Mouse (Mus musculus) stomach, embryonic 15.5 days (tissue): Measurements from ENCODE around the gene Tnfaip8l2. TPM values are rescaled to one million over a fixed set of nuclear protein-coding genes. Genes with fewer than 3 reads are reported as not detected.

Experiments used
- ATAC-seq: fragments of 200-750 bp; cut with Nextera tagmentation; 2 replicates; pipeline ENCODE4 v1.8.0; 2017; ENCODE audit warnings: low read depth, moderate number of reproducible peaks, moderate TSS enrichment; ENCODE audit not compliant: insufficient read depth, low FRiP score
- H3K27ac ChIP-seq: fragments of 300-500 bp; sonication (generic); 2 replicates; pipeline ENCODE4 v1.5.1; 2015; ENCODE audit warnings: mild to moderate bottlenecking, inconsistent platforms
- H3K27me3 ChIP-seq: fragments of 300-500 bp; sonication (generic); replicated peaks from 2 replicates; pipeline ENCODE4 v1.6.1; 2015; ENCODE audit warnings: inconsistent platforms
- H3K36me3 ChIP-seq: fragments of 300-500 bp; sonication (generic); 2 replicates; pipeline ENCODE4 v1.6.1; 2015; ENCODE audit warnings: inconsistent platforms
- H3K4me1 ChIP-seq: fragments of 300-500 bp; sonication (generic); 2 replicates; pipeline ENCODE4 v1.6.1; 2015; ENCODE audit warnings: inconsistent platforms
- H3K4me2 ChIP-seq: fragments of 300-500 bp; sonication (generic); 2 replicates; pipeline ENCODE4 v1.6.1; 2015; ENCODE audit warnings: mild to moderate bottlenecking, inconsistent platforms
- H3K4me3 ChIP-seq: fragments of 300-500 bp; sonication (generic); replicated peaks from 2 replicates; pipeline ENCODE4 v1.5.1; 2015; ENCODE audit warnings: inconsistent platforms
- H3K9ac ChIP-seq: fragments of 300-500 bp; sonication (generic); 2 replicates; pipeline ENCODE4 v1.6.1; 2015; ENCODE audit warnings: inconsistent platforms
- H3K9me3 ChIP-seq: fragments of 300-500 bp; sonication (generic); 2 replicates; pipeline ENCODE4 v1.6.1; 2016; ENCODE audit warnings: inconsistent platforms
- WGBS: fragments of 180-500 bp; shearing (Covaris S2); methylation state at CpG from one replicate; pipeline ENCODE4 v1.1.7; 2015; 5-methylcytosine and 5-hydroxymethylcytosine counted together
- polyA plus RNA-seq: library from polyadenylated mRNA; unstranded; fragments of >200 nt; fragmentation: Nextera tagmentation; extraction: Ambion mirVana; gene quantifications from 2 replicates; pipeline ENCODE4 v1.2.1, GENCODE M21; 2015

Gene Tnfaip8l2
- polyA plus RNA-seq, 1 experiment from 2014 or later: 6.7 TPM

DNA sequence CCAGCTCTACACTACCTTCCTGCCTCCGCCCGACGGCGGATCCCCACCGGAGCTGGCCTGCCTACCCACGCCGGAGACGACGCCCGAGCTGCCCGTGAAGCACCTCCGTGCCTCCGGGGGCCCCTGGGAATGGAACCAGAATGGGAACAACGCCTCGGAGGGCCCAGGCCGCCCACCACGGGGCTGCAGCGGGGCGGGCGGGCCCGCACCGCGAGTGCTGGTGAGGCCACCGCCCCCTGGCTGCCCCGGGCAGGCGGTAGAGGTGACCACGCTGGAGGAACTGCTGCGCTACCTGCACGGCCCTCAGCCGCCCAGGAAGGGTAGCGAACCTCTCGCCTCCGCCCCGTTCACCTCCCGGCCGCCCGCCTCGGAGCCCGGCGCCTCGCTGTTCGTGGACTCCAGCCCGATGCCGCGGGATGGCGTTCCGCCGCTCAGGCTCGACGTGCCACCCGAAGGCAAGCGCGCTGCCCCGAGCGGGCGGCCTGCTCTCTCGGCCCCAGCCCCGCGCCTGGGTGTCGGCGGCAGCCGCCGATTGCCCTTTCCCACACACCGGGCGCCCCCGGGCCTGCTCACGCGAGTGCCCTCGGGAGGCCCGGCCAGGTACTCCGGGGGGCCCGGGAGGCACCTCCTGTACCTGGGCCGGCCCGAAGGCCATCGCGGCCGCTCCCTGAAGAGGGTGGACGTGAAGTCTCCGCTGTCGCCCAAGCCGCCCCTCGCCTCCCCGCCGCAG is 30.5 kb upstream of the Tnfaip8l2 start:
- H3K27me3 ChIP-seq: peaks cover 29% of the 10 kb centered on the region
- ATAC-seq: no peak
- 39% methylated on average over 83 of the region's 84 CpGs for WGBS
- peak overlapping the region; percentile 29 for H3K4me3 ChIP-seq
- H3K4me1 ChIP-seq: peaks cover 12% of the 10 kb centered on the region
- peaks cover 26% of the 10 kb centered on the region for H3K36me3 ChIP-seq
- H3K9ac ChIP-seq: no peak overlapping the region
- H3K4me2 ChIP-seq: peak overlapping the region; percentile 59
- H3K9me3 ChIP-seq: no peaks in the 10 kb centered on the region
- no peak overlapping the region for H3K27ac ChIP-seq

DNA sequence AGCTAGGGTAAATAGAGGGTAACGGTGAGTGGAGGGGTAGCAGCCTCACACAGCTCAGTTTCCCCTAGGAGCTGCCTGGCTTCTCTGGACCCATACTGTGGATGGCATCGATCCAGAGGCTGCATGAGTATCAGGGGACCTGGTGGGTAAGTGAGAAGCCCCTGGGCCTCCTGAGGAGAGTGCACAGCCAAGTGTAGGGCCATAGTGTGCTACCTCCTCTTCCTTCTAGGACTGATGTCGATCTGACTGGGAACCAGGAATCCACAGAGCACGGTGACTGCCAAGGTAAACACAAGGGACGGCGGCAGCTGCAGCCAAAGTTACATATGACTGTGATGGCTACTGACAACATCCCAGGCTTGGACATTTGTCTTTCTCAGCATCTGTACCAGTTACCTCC is 28.9 kb upstream of the Tnfaip8l2 start:
- WGBS: 73% methylated on average over 6 of the region's 6 CpGs
- no peak for ATAC-seq
- Histone ChIP-seq H3K4me1 (peaks cover 12% of the 10 kb centered on the region), H3K4me3 (no peak overlapping the region), H3K27ac (no peak overlapping the region), H3K9ac (no peak overlapping the region), H3K9me3 (no peaks in the 10 kb centered on the region), H3K36me3 (peaks cover 29% of the 10 kb centered on the region), H3K4me2 (no peak overlapping the region), H3K27me3 (peaks cover 29% of the 10 kb centered on the region)

DNA sequence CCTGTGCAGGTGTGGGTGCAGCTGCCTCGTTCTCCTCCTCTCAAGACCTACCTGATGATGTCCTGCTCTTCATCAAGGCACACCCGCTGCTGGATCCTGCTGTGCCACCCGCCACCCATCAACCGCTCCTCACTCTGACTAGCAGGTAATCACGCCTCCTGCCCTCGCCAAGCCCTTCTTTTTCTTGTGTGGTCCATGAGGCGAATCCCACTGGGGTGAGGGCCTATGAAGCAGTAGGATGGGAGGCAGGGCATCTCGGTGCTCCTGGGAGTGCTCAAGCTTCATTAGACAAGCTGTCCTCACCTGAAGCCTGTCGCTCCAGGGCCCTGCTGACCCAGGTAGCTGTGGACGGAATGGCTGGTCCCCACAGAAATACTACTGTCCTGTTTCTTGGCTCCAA is 27.8 kb upstream of the Tnfaip8l2 start:
- peaks cover 29% of the 10 kb centered on the region for H3K27me3 ChIP-seq
- peaks cover 32% of the 10 kb centered on the region for H3K36me3 ChIP-seq
- WGBS: 88% methylated on average over 10 of the region's 10 CpGs
- H3K4me3 ChIP-seq: no peak overlapping the region
- H3K9ac ChIP-seq: no peak overlapping the region
- peaks cover 12% of the 10 kb centered on the region for H3K4me1 ChIP-seq
- H3K4me2 ChIP-seq: no peak overlapping the region
- no peak overlapping the region for H3K27ac ChIP-seq
- no peaks in the 10 kb centered on the region for H3K9me3 ChIP-seq
- ATAC-seq: no peak

DNA sequence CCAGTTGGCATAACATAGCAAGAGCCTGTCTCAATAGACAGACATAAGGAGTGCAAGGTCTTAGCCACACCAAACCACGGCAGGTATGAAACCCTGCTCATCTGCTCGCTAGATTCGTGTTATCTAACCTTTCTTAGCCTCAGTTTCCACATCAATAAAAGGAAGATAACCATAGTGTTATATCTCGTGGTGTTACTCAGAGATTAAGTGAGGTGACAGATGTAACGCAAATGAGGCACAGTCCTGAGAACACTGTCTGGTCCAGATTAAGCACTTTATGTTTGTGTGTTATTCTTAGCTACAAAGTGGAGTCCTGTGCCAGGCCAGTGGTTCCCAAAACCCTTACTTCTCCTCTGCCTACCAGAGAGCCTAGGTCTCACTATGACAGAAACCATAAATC is 22.7 kb upstream of the Tnfaip8l2 start:
- no peak overlapping the region for H3K27ac ChIP-seq
- no peak overlapping the region for H3K9ac ChIP-seq
- no peak for ATAC-seq
- no peak overlapping the region for H3K4me2 ChIP-seq
- no peaks in the 10 kb centered on the region for H3K27me3 ChIP-seq
- peaks cover 14% of the 10 kb centered on the region; the same call in 1 of the 2 replicates for H3K36me3 ChIP-seq
- peaks cover 32% of the 10 kb centered on the region for H3K4me1 ChIP-seq
- 73% methylated on average over 5 of the region's 5 CpGs for WGBS
- H3K9me3 ChIP-seq: no peaks in the 10 kb centered on the region
- H3K4me3 ChIP-seq: no peak overlapping the region

DNA sequence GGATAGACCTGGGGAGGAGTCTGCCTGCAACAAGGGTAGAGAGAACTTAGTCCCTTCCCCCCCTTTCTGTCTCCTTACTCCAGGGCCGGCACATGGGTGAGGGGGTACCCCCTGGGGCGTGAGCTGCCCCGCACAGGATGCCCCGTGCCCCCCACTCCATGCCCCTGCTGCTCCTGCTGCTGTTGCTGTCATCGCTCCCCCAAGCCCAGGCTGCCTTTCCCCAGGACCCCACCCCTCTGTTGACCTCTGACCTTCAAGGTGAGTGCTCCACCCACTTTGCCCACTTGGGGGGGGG is 22.0 kb upstream of the Tnfaip8l2 start:
- H3K27ac ChIP-seq: no peak overlapping the region
- H3K27me3 ChIP-seq: no peaks in the 10 kb centered on the region
- H3K36me3 ChIP-seq: peaks cover 10% of the 10 kb centered on the region; the same call in 1 of the 2 replicates
- WGBS: 82% methylated on average over 5 of the region's 5 CpGs
- H3K9ac ChIP-seq: no peak overlapping the region
- no peak overlapping the region for H3K4me2 ChIP-seq
- H3K4me3 ChIP-seq: no peak overlapping the region
- H3K9me3 ChIP-seq: no peaks in the 10 kb centered on the region
- ATAC-seq: no peak
- peaks cover 32% of the 10 kb centered on the region for H3K4me1 ChIP-seq

DNA sequence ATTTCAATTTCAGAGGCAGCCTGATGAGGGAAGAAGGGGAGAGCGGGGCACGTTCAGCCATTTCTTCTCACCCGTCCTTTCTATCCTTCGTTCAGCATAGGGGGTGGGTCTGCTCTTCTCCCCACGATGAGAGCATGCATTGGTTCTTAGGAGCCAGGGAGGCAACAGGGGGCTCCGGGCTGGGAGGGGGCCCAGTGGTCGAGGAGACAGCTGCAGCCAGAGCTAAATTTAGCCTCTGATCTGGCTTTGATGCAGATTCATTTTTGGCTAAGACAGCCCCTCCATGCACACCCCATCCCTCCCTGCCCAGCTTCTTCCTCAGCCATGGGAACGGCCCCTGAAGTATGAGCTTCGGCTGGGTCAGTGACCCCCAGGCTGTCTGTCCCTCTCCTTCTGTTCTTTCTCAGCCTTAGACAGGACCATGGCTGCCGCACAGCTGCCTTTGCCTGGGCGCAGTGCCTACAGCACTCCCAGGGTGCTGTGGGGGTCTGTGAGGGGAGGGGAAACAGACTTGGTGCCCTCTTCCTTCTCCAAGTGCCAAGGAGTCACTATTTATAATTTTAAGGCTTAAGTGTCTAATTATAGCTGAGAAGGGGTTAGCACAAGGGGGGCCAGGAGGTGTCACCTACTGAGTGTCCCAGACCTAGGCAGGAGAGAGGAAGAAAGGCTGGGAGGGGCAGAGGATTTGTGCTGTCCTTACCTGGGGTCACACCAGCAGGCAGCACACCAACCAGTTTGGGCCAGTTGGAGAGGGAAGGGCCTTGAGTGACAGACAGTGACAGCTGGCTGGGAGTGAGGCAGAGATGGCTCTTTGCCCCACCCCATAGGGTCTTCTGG is 21.5 kb upstream of the Tnfaip8l2 start:
- Histone ChIP-seq H3K9ac (no peak overlapping the region), H3K4me1 (peaks cover 32% of the 10 kb centered on the region), H3K4me2 (peak overlapping the region; percentile 85), H3K4me3 (no peak overlapping the region), H3K9me3 (no peaks in the 10 kb centered on the region), H3K27ac (no peak overlapping the region), H3K27me3 (no peaks in the 10 kb centered on the region), H3K36me3 (peaks cover 6% of the 10 kb centered on the region; the same call in 1 of the 2 replicates)
- ATAC-seq: no peak
- 52% methylated on average over 11 of the region's 11 CpGs for WGBS

DNA sequence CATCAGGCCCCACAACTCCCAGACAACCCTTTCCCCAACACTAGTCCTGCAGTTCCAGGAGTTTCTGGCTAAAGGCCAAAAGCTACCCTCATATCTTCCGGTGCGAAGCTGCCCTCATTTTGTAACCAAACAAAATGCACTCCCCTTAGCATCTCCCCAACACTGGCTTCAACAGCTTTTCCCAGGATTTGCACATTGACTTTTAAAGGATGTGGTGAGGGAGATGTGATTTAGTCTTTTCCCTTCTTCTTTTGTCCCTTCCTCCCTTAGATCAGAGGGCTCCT is 20.1 kb upstream of the Tnfaip8l2 start:
- Histone ChIP-seq H3K4me3 (peak overlapping the region; percentile 79; the same call in 1 of the 2 replicates), H3K9ac (peak overlapping the region; percentile 6; the same call in 1 of the 2 replicates), H3K27me3 (no peaks in the 10 kb centered on the region), H3K9me3 (no peaks in the 10 kb centered on the region), H3K4me1 (peaks cover 32% of the 10 kb centered on the region), H3K27ac (peak overlapping the region; percentile 49; the same call in 1 of the 2 replicates), H3K36me3 (0 out of 2 replicates have a peak, but pooled peaks cover 3% of the 10 kb centered on the region), H3K4me2 (peak overlapping the region; percentile 85)
- WGBS: 41% methylated on average over 2 of the region's 2 CpGs
- no peak for ATAC-seq

DNA sequence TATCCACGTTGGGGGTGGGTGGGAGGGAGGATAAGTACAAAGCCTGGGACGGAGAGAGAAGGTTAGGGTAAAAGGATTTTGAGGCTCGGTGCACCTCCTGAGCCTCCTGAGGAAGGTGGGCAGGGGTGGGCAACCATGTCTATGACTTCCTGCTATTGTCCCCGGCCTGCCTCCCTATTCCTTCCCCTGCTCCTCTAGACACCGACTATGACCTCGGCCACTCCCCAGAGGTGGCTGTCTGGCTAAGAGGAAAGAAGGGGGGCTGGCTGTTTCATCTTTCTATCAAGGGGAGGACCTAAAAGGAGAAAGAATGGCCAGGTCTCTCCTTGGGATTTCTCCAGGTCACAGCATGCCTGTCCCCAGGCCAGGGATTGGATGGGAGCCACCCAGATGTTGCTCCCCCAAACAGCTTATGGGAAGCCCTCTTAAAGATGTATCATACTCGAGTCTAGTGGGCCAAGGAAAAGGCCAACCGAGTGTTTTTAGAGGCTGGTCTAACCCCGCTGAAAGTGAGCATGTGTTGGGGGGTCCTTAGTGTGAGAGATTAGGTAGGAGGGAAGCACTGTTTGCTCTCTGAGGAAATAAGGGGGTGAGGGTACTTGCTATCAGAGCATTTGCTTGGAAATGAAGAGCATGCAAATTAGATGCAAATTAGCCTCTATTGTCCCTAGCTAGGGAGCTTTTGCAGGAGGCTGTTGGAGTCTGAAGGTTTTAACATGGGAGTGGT is 19.6 kb upstream of the Tnfaip8l2 start:
- peak overlapping the region; percentile 73 for H3K9ac ChIP-seq
- peaks cover 32% of the 10 kb centered on the region for H3K4me1 ChIP-seq
- no peak for ATAC-seq
- no peaks in the 10 kb centered on the region for H3K27me3 ChIP-seq
- peak overlapping the region; percentile 79 for H3K4me3 ChIP-seq
- H3K36me3 ChIP-seq: 0 out of 2 replicates have a peak, but pooled peaks cover 3% of the 10 kb centered on the region
- peak overlapping the region; percentile 49; the same call in 1 of the 2 replicates for H3K27ac ChIP-seq
- 12% methylated on average over 9 of the region's 9 CpGs for WGBS
- H3K9me3 ChIP-seq: no peaks in the 10 kb centered on the region
- H3K4me2 ChIP-seq: peak overlapping the region; percentile 85

DNA sequence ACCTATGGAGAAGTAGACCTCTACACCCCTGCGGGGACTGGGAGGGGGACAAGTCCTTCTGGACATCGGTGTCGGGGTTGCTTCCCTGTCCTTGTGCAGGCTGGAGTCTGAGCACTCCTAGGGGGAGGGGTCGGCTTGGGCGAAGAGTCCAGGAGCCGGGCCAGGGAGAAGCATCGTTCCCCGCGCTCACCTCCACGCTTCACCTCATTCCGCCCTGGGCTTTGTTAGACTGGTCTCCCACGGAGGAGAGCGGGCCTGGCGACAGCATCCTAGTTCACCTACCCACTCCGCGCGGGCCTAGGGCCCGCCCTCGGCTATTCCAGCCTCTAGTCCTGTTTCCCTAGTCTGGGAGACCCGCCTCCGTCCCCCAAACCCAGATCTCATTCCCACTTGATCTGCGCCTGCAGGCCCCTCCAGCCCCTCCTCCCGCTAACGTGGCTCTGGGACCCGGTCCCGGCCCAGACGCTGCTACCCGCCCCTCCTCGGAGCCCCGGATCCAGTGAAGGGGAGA is 18.9 kb upstream of the Tnfaip8l2 start:
- Histone ChIP-seq H3K9me3 (no peaks in the 10 kb centered on the region), H3K36me3 (0 out of 2 replicates have a peak, but pooled peaks cover 3% of the 10 kb centered on the region), H3K4me3 (peak overlapping the region; percentile 79), H3K4me1 (peaks cover 32% of the 10 kb centered on the region), H3K4me2 (peak overlapping the region; percentile 85), H3K27ac (peak overlapping the region; percentile 49; the same call in 1 of the 2 replicates), H3K9ac (peak overlapping the region; percentile 73), H3K27me3 (no peaks in the 10 kb centered on the region)
- ATAC-seq: peak; percentile 9; the same call in 1 of the 2 replicates
- WGBS: 2% methylated on average over 30 of the region's 30 CpGs

DNA sequence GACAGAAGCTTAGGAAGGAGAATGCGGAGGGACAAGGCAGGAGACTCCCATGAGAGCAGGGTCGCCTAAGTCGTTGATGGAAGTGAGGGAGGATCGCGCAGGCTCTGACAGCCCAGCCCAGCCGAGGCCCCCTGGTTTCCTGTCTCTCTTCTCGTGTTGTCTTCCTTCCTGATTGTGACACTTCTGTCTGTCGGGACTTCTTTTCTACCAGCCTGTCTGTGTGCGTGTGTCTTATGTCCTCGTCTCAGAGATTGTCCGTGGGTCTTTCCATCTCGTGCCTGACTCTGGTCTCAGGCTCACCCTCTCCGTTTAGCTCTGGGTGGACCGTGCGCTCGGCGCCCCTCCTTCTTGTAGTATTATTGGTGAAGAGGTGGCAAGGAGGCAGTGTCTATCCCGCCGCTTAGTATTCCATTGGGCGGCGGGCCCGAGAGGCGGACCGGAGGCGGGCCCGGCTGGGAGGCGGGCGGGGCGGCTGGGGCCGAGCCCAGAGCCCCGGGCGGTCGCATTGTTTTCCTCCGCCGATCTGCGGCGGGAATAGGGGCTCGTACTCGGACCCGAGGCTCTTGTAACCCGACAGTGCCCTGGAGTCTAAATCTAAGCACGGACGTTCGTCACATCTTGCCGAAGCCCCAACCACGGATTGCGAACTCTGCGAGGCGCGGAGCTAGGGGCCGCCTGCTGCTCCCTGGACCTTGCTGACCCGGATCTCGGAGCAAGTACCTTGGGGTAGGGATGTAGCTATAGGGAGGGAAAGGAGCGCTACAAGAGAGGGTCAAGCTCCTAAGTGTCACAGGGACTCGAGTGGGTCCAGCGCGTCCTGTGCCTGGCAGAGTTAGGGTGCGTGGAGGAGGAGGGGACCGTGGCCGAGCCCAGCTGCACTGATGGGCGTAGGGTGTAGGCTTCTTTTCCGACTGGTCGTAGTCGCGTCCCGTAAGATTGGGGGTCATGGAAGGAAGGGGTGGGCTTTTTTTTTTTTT is 18.1 kb upstream of the Tnfaip8l2 start, which contains the start of gene Sema6c:
Gene Sema6c, plus strand, starts transcription at position 471 of the 977 bp plus-strand sequence.
- ATAC-seq: peak; percentile 95
- peak within 1 kb of the TSS; percentile 73 for H3K9ac ChIP-seq
- under 1% methylated on average over 65 of the region's 66 CpGs for WGBS

More for the DNA sequence above, 18.1 kb upstream of the Tnfaip8l2 start, which contains the start of gene Sema6c:
- Histone ChIP-seq H3K27ac (0 out of 2 replicates have a peak within 1 kb of the TSS, but pooled peaks have one; percentile 40), H3K36me3 (no peaks in the 10 kb centered on the region), H3K4me3 (peak within 1 kb of the TSS; percentile 79), H3K4me1 (peaks cover 32% of the 10 kb centered on the region), H3K27me3 (no peaks in the 10 kb centered on the region), H3K4me2 (peak within 1 kb of the TSS; percentile 85), H3K9me3 (no peaks in the 10 kb centered on the region)
